Mouse (Mus musculus): ENCODE measurements around the gene Kdm8. TPM values are rescaled to one million over a fixed set of nuclear protein-coding genes. Genes with fewer than 3 reads are reported as not detected.

The Kdm8 gene
- polyA plus RNA-seq, 2 experiments, result 4.7 to 6.1 TPM

GRCm38 (mm10) chr7:125470901-125471300, 26.4 kb downstream of the Kdm8 start:
- WGBS (ENCODE audit: insufficient replicate concordance), result 79% methylated on average over 4 of the region's 4 CpGs
- ATAC-seq (ENCODE audit: insufficient read depth) (no peak), DNase-seq (ENCODE audit: low read depth in 3 of 3, low spot score in 3 of 3) (no peak)
- Histone ChIP-seq H3K27me3 (ENCODE audit: control insufficient read depth, insufficient read depth, low read length) (no peaks in the 10 kb centered on the region), H3K27ac (no peak overlapping the region), H3K4me3 (ENCODE audit: insufficient read depth in 1 of 2, low read depth in 2 of 2, low read length in 2 of 2) (no peak overlapping the region), H3K4me1 (replicated peaks; ENCODE audit: control insufficient read depth in 2 of 2, insufficient read depth in 2 of 2, low read length in 1 of 2) (peaks cover 12 to 32% of the 10 kb centered on the region in 2 experiments), H3K36me3 (replicated peaks; ENCODE audit: control insufficient read depth, insufficient read depth, low read depth) (peaks cover 17% of the 10 kb centered on the region), H3K9me3 (ENCODE audit: control insufficient read depth, low read length) (no peaks in the 10 kb centered on the region), H3K4me2 (ENCODE audit: low read depth) (no peak overlapping the region), H3K9ac (replicated peaks) (no peak overlapping the region)
- TF ChIP-seq EP300 (IDR thresholded peaks at IDR 0.05; ENCODE audit: low read depth) (no peak), CTCF (IDR thresholded peaks at IDR 0.05; ENCODE audit: low read depth) (no peak)

GRCm38 (mm10) chr7:125471991-125472741, 27.7 kb downstream of the Kdm8 start:
- H3K4me3 ChIP-seq (ENCODE audit: insufficient read depth in 1 of 2, low read depth in 2 of 2, low read length in 2 of 2), result peak overlapping the region; percentile 8 to 27; a peak in 3 of 4 replicates

GRCm38 (mm10) chr7:125474535-125474934, 30.1 kb downstream of the Kdm8 start:
- H3K4me1 ChIP-seq (replicated peaks; ENCODE audit: control insufficient read depth in 2 of 2, insufficient read depth in 2 of 2, low read length in 1 of 2), result peaks cover 19 to 51% of the 10 kb centered on the region in 2 experiments
- no peak overlapping the region for H3K4me2 ChIP-seq (ENCODE audit: low read depth)
- no peak for ATAC-seq (ENCODE audit: insufficient read depth)
- TF ChIP-seq EP300 (IDR thresholded peaks at IDR 0.05; ENCODE audit: low read depth), result no peak
- TF ChIP-seq CTCF (IDR thresholded peaks at IDR 0.05; ENCODE audit: low read depth), result no peak
- no peaks in the 10 kb centered on the region for H3K9me3 ChIP-seq (ENCODE audit: control insufficient read depth, low read length)
- DNase-seq (ENCODE audit: low read depth in 3 of 3, low spot score in 3 of 3), result no peak
- 78% methylated on average over 4 of the region's 4 CpGs for WGBS (ENCODE audit: insufficient replicate concordance)
- no peaks in the 10 kb centered on the region for H3K27me3 ChIP-seq (ENCODE audit: control insufficient read depth, insufficient read depth, low read length)
- H3K27ac ChIP-seq, result no peak overlapping the region
- no peak overlapping the region for H3K4me3 ChIP-seq (ENCODE audit: insufficient read depth in 1 of 2, low read depth in 2 of 2, low read length in 2 of 2)
- no peak overlapping the region for H3K9ac ChIP-seq (replicated peaks)
- peaks cover 8% of the 10 kb centered on the region for H3K36me3 ChIP-seq (replicated peaks; ENCODE audit: control insufficient read depth, insufficient read depth, low read depth)

More at GRCm38 (mm10) chr7:125471991-125472741, 27.7 kb downstream of the Kdm8 start:
- ATAC-seq (ENCODE audit: insufficient read depth) (peak; percentile 93), DNase-seq (ENCODE audit: low read depth in 3 of 3, low spot score in 3 of 3) (peak; percentile 82 to 93 (median 85))
- peak overlapping the region; percentile 59 for H3K4me2 ChIP-seq (ENCODE audit: low read depth)
- H3K27ac ChIP-seq, result peak overlapping the region; percentile 85
- no peaks in the 10 kb centered on the region for H3K9me3 ChIP-seq (ENCODE audit: control insufficient read depth, low read length)
- 7% methylated on average over 13 of the region's 13 CpGs for WGBS (ENCODE audit: insufficient replicate concordance)
- H3K4me1 ChIP-seq (replicated peaks; ENCODE audit: control insufficient read depth in 2 of 2, insufficient read depth in 2 of 2, low read length in 1 of 2), result peaks cover 16 to 39% of the 10 kb centered on the region in 2 experiments
- peak; percentile 99 for TF ChIP-seq CTCF (IDR thresholded peaks at IDR 0.05; ENCODE audit: low read depth)
- peak; percentile 93 for TF ChIP-seq EP300 (IDR thresholded peaks at IDR 0.05; ENCODE audit: low read depth)
- peak overlapping the region; percentile 58 for H3K9ac ChIP-seq (replicated peaks)
- peaks cover 17% of the 10 kb centered on the region for H3K36me3 ChIP-seq (replicated peaks; ENCODE audit: control insufficient read depth, insufficient read depth, low read depth)
- no peaks in the 10 kb centered on the region for H3K27me3 ChIP-seq (ENCODE audit: control insufficient read depth, insufficient read depth, low read length)

GRCm38 (mm10) chr7:125475601-125476251, 31.2 kb downstream of the Kdm8 start:
- ATAC-seq (ENCODE audit: insufficient read depth), result no peak
- Histone ChIP-seq H3K27me3 (ENCODE audit: control insufficient read depth, insufficient read depth, low read length) (no peaks in the 10 kb centered on the region), H3K9ac (replicated peaks) (no peak overlapping the region), H3K4me3 (ENCODE audit: insufficient read depth in 1 of 2, low read depth in 2 of 2, low read length in 2 of 2) (no peak overlapping the region), H3K36me3 (replicated peaks; ENCODE audit: control insufficient read depth, insufficient read depth, low read depth) (peaks cover 7% of the 10 kb centered on the region), H3K4me2 (ENCODE audit: low read depth) (no peak overlapping the region), H3K27ac (no peak overlapping the region), H3K4me1 (replicated peaks; ENCODE audit: control insufficient read depth in 2 of 2, insufficient read depth in 2 of 2, low read length in 1 of 2) (peaks cover 23 to 57% of the 10 kb centered on the region in 2 experiments), H3K9me3 (ENCODE audit: control insufficient read depth, low read length) (no peaks in the 10 kb centered on the region)
- WGBS (ENCODE audit: insufficient replicate concordance), result 77% methylated on average over 11 of the region's 11 CpGs
- no peak for DNase-seq (ENCODE audit: low read depth in 3 of 3, low spot score in 3 of 3)
- no peak for TF ChIP-seq CTCF (IDR thresholded peaks at IDR 0.05; ENCODE audit: low read depth)
- no peak for TF ChIP-seq EP300 (IDR thresholded peaks at IDR 0.05; ENCODE audit: low read depth)

- H3K4me3 ChIP-seq (ENCODE audit: insufficient read depth in 1 of 2, low read depth in 2 of 2, low read length in 2 of 2), result no peak overlapping the region
- ATAC-seq (ENCODE audit: insufficient read depth), result peak; percentile 62
- no peaks in the 10 kb centered on the region for H3K27me3 ChIP-seq (ENCODE audit: control insufficient read depth, insufficient read depth, low read length)
- no peaks in the 10 kb centered on the region for H3K9me3 ChIP-seq (ENCODE audit: control insufficient read depth, low read length)
- H3K27ac ChIP-seq, result peak overlapping the region; percentile 61
- H3K4me2 ChIP-seq (ENCODE audit: low read depth), result no peak overlapping the region
- H3K9ac ChIP-seq (replicated peaks), result no peak overlapping the region; the same call in 1 of the 2 replicates
- WGBS (ENCODE audit: insufficient replicate concordance), result 73% methylated on average over 7 of the region's 7 CpGs
- TF ChIP-seq EP300 (IDR thresholded peaks at IDR 0.05; ENCODE audit: low read depth) (0 out of 2 replicates have a peak, but pooled peaks have one; percentile 10), CTCF (IDR thresholded peaks at IDR 0.05; ENCODE audit: low read depth) (no peak)
- DNase-seq (ENCODE audit: low read depth in 3 of 3, low spot score in 3 of 3), result no peak
- H3K4me1 ChIP-seq (replicated peaks; ENCODE audit: control insufficient read depth in 2 of 2, insufficient read depth in 2 of 2, low read length in 1 of 2), result peaks cover 14 to 41% of the 10 kb centered on the region in 2 experiments
- no peaks in the 10 kb centered on the region for H3K36me3 ChIP-seq (replicated peaks; ENCODE audit: control insufficient read depth, insufficient read depth, low read depth)
Observed at GRCm38 (mm10) chr7:125478391-125478984, 34.0 kb downstream of the Kdm8 start.

All from liver, embryonic 14.5 days (tissue).